Mouse (Mus musculus) heart, adult 11 months (tissue): ENCODE measurements around the gene Zgrf1.
A peak's percentile ranks its signal among the peaks of the same experiment; 100 is the strongest.

Experiments used
- DNase-seq: peaks from one replicate; pipeline ENCODE4 v3.0.0; 2022

Gene Zgrf1

DNA sequence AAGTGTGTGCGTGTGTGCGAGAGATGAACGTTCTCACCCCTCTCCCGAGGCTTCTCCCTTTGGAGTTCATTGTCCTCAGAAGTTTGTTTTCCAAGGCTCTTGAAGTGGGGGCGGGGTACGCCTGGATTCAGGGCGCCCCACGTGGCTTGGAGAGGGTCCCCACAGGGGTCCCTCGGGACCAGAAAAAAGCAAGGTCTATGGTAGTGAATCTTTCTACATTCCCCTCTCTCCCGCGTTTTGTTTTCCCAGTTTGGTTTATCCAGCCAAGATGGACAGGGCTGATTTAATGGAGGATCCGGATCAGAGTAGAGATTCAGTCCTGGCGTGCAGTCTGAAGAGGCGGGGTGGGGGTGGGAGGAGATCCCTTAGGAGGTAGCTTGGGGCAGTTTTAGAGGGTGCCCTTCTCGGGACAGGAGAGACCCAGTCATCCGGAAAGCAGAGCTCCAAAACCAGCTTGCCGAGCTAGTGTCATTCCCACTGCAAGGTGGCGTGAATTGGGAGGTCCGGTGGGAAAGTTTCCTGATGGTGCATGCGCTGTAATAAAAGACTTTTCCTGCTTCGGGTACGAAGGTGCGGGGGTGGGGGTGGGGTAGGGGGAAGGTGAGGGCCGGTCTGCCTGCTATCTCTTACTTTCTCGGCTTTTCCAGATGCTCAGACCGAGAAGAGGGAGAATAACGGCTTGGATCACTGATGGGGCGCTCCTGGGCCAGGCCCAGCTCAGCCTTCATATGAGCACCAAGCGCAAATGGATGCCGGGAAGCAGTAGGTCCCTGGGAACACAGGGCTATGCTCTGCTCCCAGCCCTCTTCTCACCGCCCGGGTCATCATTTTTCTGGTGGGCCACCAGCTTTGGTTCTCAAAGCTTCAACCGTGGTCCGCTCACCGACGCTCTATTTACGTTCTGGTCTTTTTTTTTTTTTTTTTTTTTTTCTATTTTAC lies 87.7 kb downstream of the Zgrf1 start:
- peak; percentile 72 for DNase-seq

DNA sequence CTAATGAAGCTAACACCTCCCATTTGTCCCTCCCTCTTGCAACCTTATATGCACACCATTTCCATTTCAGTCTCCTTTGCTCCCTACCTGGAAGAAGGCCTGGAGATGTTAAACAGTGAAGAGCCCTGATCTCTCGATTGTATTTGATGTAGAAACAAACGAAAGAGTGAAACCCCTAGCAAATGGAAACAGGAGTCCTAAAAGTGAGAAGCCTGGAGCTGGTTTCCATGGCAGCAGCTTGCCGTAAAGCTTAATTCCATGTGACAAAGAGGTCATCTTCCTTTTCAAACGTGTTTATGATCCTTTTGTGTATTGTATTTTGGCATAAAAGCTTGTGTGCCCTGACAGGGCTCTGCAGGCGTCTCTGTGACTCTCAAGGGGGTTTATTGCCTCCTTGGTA lies 88.9 kb downstream of the Zgrf1 start:
- DNase-seq, result peak; percentile 60

GRCm38 (mm10) chr3:127646156-127646825 lies 93.0 kb downstream of the Zgrf1 start:
- DNase-seq, result peak; percentile 58

DNA sequence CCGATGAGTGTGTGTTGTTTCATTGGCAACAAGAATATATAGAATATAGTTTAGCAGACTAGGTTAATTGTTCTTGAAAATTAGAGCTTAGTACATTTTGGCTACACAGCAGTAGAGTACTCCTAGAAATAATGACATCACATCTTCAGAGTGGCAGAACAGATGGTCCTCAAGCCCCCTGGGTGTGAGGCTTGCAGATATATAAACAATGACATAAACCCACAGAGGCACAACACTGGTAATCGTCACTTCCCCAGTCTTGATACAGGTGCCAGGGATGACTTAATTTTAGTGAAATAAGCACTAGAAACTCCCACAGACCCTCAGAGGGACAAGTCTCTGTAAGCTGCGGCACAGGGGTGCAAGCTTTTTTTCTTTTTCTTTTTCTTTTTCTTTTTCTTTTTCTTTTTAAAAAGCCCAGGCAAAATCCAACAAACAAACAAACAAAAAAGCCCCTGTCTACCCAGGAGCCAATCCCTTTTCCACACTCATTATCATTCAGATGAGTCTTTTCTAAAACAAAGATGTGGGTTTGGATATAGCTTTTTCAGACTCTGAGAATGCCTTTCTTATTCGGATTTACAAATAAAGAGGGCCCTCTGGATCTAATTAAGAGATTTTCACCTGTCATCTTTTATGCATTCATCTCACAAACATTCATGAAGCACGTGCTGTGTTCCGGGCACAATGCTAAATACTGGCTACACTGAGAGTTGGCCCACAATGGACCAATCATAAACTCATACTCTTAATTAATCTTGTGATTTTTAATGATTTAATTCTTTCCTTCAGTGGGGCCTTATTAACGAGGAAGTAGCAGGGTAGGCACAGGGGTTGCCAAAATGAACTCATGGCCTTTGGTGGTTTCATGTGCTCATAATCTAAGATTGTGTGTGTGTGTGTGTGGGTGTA lies 98.7 kb downstream of the Zgrf1 start:
- DNase-seq, result no peak

DNA sequence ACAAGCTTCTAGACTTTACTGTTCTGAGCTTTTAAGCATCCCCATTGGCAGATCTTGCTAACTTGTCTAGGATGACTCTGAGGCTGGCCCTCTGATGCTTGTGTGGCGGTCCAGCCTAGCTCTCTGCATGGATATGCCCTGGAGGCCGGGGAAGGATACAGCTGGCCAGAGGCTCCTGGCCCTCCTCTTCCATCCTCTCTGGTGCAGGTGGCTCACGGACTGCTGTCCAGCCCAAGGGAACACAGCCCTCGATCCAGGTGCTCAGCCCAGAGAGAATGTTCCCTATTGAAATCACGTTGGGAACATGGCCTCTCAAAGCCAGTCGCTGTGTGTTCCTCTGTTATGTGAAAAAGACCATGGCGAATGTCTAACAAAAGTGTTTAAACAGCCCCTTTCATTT lies 107.4 kb downstream of the Zgrf1 start:
- no peak for DNase-seq

DNA sequence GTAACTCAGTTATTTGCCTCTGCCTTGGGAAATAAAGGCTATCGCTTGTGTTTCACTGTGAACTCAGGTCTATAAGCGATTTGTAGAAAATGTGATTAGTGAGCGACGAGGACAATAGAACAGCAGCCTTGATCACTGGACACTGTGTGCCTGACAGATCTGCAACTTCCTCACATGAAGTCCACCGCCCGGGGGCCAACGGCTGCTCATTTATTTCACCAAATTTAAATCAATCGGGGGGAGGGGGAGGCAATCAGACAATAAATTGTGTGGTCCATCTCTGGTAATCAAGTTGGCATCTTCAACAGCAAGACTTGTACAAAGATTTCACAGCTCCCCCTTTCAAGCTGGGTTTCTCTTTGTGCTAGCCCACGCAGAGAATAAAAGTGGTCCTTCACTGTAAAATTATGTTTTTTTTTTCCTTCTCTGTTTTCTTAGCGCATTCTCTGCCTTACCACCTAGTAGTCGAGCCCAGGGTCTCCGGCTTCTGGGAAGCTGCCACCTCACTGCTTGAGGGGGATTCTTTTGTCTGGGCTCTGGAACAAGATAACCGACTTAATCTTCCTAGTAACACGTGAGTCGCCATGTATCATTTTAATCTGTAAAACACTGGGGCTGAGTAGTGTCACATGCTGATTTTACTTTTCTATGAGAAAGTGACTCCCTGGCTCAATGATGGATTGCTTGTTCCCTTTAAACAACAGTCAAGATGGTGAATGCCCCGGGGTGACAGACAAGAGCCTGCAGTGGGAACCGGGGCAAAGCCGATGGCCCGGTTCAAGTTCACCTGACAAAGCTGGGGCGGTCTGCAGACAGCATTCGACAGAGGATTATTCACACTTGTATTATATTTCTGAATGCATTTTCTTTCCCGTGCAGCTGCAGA lies 108.6 kb downstream of the Zgrf1 start:
- no peak for DNase-seq
